Mouse (Mus musculus) urinary bladder, postnatal 14 days (tissue): ENCODE measurements around the gene Pla2g2e.
A peak's percentile ranks its signal among the peaks of the same experiment; 100 is the strongest.
"Not testable (repeated sequence)": the region's sequence is repeated elsewhere in the genome, so short reads cannot be mapped to it uniquely, and the experiment has no call there.

Source experiments
- DNase-seq: peaks from one replicate; pipeline ENCODE4 v3.0.0; 2021; ENCODE audit warnings: low spot score

The Pla2g2e gene

GRCm38 (mm10) chr4:138877731-138878130 is at the start of gene Pla2g2e:
Gene Pla2g2e (plus strand): TSS chr4:138877942.
- DNase-seq = peak; percentile 33

DNA sequence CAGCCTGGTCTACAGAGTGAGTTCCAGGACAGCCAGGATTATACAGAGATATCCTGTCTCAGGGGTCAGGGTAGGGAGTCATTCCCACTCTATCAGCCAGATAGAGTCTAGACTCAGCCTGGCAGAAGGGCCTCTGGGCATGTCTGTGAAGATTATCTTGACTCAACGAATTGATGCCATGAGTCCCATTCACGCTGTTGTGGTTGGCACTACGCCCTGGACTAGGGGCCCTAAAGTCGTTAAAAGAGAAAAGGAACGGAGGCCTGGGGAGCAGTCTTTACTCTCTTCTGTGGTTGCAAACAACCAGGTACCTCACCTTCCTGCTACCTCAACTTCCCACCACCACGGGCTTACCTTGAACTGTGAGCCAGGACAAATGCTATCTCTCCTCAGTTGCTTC is 37.9 kb upstream of the Pla2g2e start:
- no peak for DNase-seq

DNA sequence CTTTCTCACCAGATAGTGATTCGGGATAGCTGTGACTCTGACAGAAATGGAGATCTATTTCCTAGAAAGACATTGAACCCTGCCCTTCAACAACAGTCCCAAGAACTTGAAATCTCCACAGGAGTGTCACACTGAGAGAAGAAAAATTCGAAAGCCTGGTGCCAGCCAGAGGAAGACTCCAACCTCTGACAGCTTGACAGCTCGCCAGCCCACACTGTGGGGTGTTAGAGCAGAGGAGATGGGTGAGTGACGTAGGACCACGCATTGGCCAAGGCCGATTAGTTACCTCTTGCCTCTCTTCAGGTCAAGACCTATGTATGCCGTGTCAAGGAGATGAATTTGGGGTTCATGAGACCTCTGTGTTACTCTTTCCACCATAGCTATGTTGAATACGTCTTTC is 37.0 kb upstream of the Pla2g2e start:
- no peak for DNase-seq

- DNase-seq = no peak
Measured at GRCm38 (mm10) chr4:138841386-138841785, 36.4 kb upstream of the Pla2g2e start.

DNA sequence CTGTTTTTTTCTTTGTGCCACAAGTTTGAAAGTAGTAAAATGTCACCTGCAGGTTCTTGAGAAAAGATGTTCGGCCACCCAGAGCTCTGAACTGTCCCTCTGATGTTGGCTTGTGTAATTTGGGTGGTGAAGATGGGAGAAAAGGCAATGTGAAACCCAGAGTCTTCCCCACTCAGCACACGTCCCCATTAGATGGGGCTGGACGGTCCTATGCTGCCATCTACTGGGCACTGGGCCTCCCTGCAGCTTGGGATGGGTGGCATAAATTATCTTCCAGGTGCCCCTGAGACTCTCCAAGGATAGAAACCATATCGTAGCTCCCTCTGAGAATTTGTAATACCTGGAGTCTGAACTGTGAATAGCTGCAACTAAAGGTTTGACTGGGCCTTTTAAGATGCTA is 26.3 kb upstream of the Pla2g2e start:
- DNase-seq = peak; percentile 67

DNA sequence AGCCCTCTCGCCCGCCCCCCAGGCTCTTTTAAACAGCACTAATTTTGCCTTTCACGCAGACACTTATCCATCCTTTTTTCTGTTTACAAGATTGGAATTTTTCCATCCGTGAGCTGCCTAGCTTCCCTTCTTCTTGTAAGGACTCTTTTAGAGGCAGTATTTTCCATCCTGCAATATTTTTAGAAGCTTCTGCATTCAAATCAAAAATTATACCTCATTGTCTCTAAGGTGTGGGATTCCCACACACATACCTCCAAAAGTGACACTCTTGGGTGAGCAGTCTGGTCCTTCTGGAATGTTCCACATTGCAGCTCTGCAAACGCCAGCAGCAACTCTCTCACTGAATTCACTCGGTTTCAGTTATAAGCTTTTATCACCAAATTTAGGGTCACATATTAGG is 24.8 kb upstream of the Pla2g2e start:
- no peak for DNase-seq

DNA sequence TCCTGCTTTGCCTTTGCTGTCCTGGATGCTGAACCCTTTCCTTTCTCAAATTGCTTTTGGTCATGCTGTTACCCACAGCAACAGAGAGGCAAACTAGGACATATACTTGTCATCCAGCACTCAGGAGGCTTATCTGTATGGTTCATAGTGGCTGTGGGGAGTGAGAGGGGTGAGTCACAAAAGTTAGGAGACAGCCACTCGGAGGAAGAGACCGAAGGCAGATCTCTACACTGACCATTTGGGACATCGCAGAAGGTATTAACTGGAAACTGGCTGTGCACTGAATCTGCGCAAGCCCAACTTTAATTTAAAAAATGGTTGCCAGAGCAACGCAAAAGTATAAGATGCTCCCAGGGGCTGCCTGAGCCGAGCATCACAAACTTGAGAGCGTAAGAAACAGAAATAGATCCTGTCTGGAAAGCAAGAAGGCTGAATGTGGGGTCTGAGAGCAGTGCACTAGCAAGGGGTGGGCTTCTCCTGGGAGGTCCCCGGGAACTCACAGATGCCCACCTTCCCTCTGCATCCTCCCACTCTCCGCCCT is 22.6 kb upstream of the Pla2g2e start:
- no peak for DNase-seq

DNA sequence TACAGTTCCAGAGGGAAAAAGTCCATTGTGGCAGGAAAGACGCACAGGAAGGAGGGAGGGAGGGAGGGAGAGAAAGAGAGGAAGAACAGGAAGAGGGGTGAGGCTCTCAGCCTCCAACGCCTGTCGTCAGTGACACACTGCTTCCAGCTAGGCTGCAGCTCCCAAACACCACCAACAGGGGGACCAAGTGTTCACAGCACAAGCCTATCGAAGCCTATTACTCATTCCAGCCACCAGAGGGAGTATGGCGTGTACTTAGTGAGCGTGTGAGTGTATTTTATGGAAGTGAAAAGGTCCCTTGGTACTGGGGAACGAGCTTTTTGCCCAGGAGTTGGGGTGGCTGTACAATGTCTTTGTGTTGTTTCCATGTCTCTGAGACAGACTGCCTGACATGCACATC is 21.3 kb upstream of the Pla2g2e start:
- peak; percentile 69 for DNase-seq

DNA sequence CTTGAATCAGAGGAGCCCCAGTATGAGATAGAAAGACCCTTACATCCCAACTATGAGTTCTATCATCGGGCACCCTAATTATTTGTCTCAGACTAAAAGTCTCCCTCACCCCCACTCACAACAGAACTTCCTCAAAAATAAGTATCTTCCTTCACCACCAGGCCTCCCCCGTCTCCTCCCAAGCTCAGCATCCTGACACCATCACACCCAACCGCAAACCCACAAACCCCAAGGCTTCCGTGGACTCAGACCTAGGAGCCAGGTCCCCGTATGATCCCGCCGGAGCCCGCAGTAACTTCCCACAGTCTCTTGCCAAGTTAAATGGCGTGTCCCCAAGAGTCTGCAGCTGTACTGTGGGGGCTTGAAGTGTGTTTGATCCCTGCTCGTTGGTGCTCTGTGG is 20.2 kb upstream of the Pla2g2e start:
- DNase-seq = no peak

- no peak for DNase-seq
Measured at GRCm38 (mm10) chr4:138858446-138858845, 19.3 kb upstream of the Pla2g2e start.

GRCm38 (mm10) chr4:138859245-138859644 is 18.5 kb upstream of the Pla2g2e start:
- no peak for DNase-seq

DNA sequence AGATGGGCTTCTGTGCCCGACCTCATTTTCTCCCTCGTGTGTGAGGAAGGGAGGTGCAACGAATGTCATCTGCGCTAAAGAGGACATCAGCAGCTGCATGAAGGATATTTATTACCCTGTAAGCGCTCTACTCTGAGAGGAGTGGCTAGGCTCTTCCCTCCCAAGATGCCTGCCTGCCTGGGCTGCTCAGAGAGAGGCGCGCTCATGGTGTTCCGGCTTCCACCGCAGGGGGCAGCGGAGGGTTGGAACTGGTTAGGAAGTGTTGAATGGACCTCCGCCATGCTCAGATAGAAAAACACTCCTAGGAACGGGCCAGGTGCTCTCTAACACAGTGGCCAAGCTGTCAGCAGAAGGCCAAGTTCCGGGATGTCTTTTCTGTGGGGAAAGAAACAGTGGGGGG is 18.0 kb upstream of the Pla2g2e start:
- DNase-seq = peak; percentile 78

DNA sequence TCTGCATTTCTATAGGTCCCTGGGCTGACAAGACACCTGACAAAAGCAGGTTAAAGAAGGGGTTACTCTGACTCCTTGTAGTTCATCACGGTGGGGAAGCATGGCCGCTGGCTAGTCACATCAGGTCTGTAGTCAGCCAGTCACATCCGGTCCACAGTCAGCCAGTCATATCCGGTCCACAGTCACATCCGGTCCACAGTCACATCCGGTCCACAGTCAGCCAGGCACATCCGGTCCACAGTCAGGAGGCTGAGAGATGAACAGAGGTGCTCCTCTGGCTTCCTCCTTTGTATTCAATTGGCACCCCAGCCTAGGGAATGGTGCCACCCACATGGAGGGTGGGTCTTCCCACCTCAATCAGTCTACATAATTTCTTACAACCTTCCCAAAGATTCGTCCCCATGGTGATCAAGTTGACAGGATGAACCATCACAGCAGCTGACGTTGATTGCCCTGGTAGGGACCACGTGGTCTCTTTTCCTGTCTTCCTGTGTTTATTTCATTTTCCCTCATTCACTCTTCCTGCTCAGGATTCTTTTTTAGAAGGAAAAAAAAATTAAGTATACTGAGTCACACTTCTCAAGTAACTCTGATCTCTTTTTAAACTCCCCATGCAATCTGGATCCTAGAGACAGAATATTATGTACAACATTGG is 14.3 kb upstream of the Pla2g2e start, which contains the start of gene Pla2g5:
Gene Pla2g5, minus strand, starts transcription at position 139 of the 655 bp plus-strand sequence.
- no peak for DNase-seq

DNA sequence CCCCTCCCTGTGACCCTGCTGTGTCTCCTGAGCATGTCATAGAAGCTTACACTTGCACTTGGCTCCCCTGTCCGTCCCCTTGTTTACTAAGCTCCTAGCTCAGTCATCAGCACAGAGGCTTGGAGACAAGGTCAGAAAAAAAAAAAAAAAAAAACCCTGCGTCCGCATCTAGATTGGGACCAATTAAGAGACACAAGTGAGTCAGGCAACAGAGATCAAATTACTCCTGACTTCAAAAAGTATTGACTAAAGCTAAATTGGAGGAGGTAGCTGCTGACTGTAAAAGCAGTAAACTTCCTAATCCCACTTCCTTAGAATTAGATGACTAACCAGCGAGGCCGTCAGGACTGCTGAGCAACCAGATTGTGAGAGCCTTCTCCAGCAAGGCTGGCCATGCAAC is 12.7 kb upstream of the Pla2g2e start:
- DNase-seq = no peak

DNA sequence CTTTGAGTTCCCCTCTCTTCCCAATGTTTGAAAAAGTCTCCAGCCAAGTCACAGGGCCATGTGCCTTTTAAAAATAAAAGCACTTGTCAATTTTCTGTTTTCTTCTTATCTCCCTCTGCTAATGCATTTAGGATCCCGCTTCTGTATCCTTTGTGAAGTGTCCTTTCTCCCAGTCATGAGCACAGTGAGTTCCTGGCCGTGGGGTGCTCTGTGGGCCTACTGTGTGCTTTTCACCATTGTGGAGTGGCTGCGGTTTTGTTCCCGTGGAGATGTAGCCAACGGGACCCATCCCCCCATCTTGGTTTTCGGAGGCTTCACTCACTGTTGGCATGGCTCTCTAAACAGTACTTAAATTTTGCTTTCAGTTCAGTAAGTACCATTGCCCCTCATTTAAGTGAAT is 11.8 kb upstream of the Pla2g2e start:
- no peak for DNase-seq

- DNase-seq = peak; percentile 82
Measured at GRCm38 (mm10) chr4:138866413-138866812, 11.3 kb upstream of the Pla2g2e start.

- no peak for DNase-seq
Measured at GRCm38 (mm10) chr4:138868666-138869065, 9.1 kb upstream of the Pla2g2e start.

GRCm38 (mm10) chr4:138873864-138874263 is 3.9 kb upstream of the Pla2g2e start, which contains the start of gene Gm13030:
Gene Gm13030 (minus strand): TSS chr4:138873964.
- DNase-seq = no peak

- not testable (repeated sequence) for DNase-seq
Measured at GRCm38 (mm10) chr4:138875275-138875674, 2.5 kb upstream of the Pla2g2e start.

- no peak for DNase-seq
Measured at GRCm38 (mm10) chr4:138875986-138876385, 1.8 kb upstream of the Pla2g2e start.

GRCm38 (mm10) chr4:138878783-138879182 is 1.0 kb downstream of the Pla2g2e start:
- peak; percentile 35 for DNase-seq

DNA sequence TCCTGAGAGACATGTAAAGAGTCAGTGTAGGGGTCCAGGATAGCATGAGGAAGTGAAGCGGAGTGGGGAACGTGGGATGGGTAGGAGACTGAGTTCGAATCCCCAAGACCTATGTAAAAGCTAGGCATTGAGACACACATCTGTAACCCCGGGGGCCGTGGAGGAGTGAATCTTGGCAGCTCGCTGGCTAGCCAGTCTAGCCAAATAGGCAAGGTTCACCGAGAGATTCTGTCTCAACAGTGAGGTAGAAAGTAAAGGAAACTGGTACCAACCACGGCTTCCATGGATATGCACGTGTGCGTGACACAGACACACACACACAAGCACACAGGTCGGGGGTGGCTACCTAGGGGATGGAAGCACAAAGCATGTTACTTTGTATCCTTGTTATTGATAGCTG is 2.1 kb downstream of the Pla2g2e start:
- no peak for DNase-seq

DNA sequence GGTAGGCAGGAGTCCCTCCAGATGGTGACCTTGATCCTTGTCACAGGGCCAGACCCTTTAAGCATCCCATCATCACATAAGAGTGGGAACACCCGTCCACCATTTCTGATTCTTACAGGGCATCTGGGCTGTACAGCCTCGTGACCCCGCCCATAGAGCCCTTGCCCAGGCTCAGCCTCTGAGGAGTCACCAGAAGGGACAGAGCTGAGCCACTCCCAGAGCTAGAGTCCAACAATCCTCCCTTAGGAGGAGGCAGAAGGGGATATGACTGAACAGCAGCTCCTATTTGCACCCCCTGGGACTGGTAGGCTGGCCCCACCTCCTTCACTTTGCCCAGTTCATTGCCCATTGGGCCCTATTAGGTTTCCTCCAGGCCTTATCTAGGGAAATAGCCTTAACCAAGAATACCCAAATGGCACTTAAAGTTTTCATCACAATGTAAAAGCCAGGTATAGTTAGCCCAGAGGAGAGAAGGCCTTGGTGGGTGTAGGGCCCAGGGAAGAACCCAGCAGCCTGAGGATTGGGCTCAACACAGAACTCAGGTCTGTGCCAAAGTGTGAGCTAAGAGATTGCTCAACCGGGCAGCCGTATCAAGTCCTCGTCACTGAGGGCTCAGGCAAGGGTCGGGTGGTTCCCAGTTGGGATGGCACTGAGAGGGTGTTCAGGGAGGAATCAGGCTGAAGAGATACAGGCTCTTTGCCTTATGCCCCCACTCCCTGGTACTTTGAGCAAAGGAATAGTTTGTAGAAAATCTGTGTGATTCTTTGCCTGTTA is 3.3 kb downstream of the Pla2g2e start:
- DNase-seq = no peak
